Mouse (Mus musculus) myocyte (in vitro differentiated cells): ENCODE measurements at regions not wholly inside any gene's neighbourhood (a gene's known extent, or its start where the extent isn't known, plus 50 kb on each side); places are given as distances from the start of the nearest gene placed in this dataset.

Source experiments
- CEBPB ChIP-seq: IDR thresholded peaks from 2 replicates; pipeline ENCODE4 v1.6.1; 2011; ENCODE audit warnings: mild to moderate bottlenecking, moderate library complexity; ENCODE audit not compliant: poor library complexity, insufficient read depth, severe bottlenecking
- E2F4 ChIP-seq: IDR thresholded peaks from one replicate; pipeline ENCODE4 v1.6.1; 2011; ENCODE audit warnings: mild to moderate bottlenecking, control low read depth, moderate library complexity; ENCODE audit not compliant: insufficient read depth
- MAX ChIP-seq: IDR thresholded peaks from one replicate; pipeline ENCODE4 v1.6.1; 2011; ENCODE audit warnings: low read depth, mild to moderate bottlenecking, control low read depth
- MYOD1 ChIP-seq, 3 experiments: IDR thresholded peaks; one replicate each; pipeline ENCODE4 v1.6.1; 2011; ENCODE audit warnings: control low read depth in 2 of 3, low read depth in 2 of 3, mild to moderate bottlenecking in 2 of 3, moderate library complexity in 1 of 3; ENCODE audit not compliant: insufficient read length in 2 of 3, control insufficient read depth in 1 of 3
- POLR2A ChIP-seq: IDR thresholded peaks from one replicate; pipeline ENCODE4 v1.6.1; 2011; ENCODE audit warnings: low read depth, mild to moderate bottlenecking, control low read depth, moderate library complexity; ENCODE audit not compliant: insufficient read length
- POLR2AphosphoS2 ChIP-seq: IDR thresholded peaks from one replicate; pipeline ENCODE4 v1.6.1; 2011; ENCODE audit warnings: low read depth, control low read depth; ENCODE audit not compliant: insufficient read length
- REST ChIP-seq: IDR thresholded peaks from one replicate; pipeline ENCODE4 v1.6.1; 2011; ENCODE audit warnings: mild to moderate bottlenecking, control low read depth, moderate library complexity; ENCODE audit not compliant: insufficient read depth, insufficient read length
- TCF12 ChIP-seq: IDR thresholded peaks from one replicate; pipeline ENCODE4 v1.6.1; 2011; ENCODE audit warnings: mild to moderate bottlenecking, control low read depth; ENCODE audit not compliant: poor library complexity, insufficient read depth, severe bottlenecking
- TCF3 ChIP-seq: IDR thresholded peaks from one replicate; pipeline ENCODE4 v1.6.1; 2011; ENCODE audit warnings: low read depth, control low read depth; ENCODE audit not compliant: insufficient read length
- USF1 ChIP-seq: IDR thresholded peaks from one replicate; pipeline ENCODE4 v1.6.1; 2011; ENCODE audit warnings: low read depth, mild to moderate bottlenecking, control low read depth, moderate library complexity

DNA sequence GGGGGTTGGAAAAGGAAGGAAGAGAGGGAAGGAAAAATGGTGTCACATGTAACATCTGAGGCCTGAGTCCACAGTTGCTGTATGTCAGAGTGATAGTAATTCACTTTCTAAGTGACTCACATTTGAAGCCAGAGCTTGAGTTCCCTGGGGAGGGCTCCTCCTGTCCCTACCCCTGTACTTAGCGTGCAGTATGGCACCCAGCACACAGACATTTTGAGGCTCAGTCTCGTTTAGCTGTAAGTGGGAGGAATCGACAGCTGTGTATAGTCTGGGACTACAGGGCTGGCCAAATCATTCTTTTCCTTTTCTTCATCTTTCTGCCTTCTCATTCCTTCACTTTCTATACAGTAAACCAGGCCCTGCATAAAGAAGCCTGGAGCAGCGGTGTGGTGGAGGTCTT is 202.4 kb upstream of the Sall1 start:
- TF ChIP-seq E2F4 (no peak), POLR2A (no peak), USF1 (no peak), POLR2AphosphoS2 (no peak), MYOD1 (IDR thresholded peaks at IDR 0.05; ENCODE audit: control insufficient read depth in 1 of 3, insufficient read length in 2 of 3, low read depth in 2 of 3) (no peak), TCF12 (no peak), CEBPB (no peak), REST (no peak), TCF3 (no peak), MAX (no peak)
